In genomic region chr17:67685022-67685743, GRCm38 (mm10) we compare ENCODE assay signal across 28 mouse cellular contexts. TPM values are rescaled to one million over a fixed set of nuclear protein-coding genes. Genes with fewer than 3 reads are reported as not detected.
DNase-seq lines count a peak whose midpoint lies in the region; ATAC-seq lines count a peak whose summit lies in the region.
"Had no signal": no experiment of that assay in that cellular context is flagged by ENCODE, and none has a peak within 500 bp of the region (broad histone marks: within the 10 kb centered on the region; RNA-seq: fewer than 3 reads in every experiment).

No protein-coding gene starts in this region.

- no peaks in the 10 kb centered on the region for H3K36me3 ChIP-seq in hindbrain, embryonic 10.5 days
- no peaks in the 10 kb centered on the region for H3K36me3 ChIP-seq in hindbrain, embryonic 16.5 days (ENCODE audit: control insufficient read depth, insufficient read depth, low read length)
- no peaks in the 10 kb centered on the region for H3K36me3 ChIP-seq in midbrain, embryonic 14.5 days (ENCODE audit: control insufficient read depth, insufficient read depth, low read length)
- no peaks in the 10 kb centered on the region for H3K36me3 ChIP-seq in midbrain, embryonic 16.5 days (ENCODE audit: control insufficient read depth, insufficient read depth, low read length)
- H3K36me3 ChIP-seq in intestine, embryonic 15.5 days = no peaks in the 10 kb centered on the region
- H3K36me3 ChIP-seq: embryonic facial prominence, embryonic 15.5 days; G1E; hindbrain, embryonic 12.5 days; midbrain, embryonic 10.5 days; neural tube, embryonic 13.5 days had no signal

- no peak overlapping the region for H3K4me2 ChIP-seq in hindbrain, embryonic 16.5 days (ENCODE audit: low read length)
- H3K4me2 ChIP-seq in midbrain, embryonic 14.5 days (ENCODE audit: low read length) = no peak overlapping the region
- H3K4me2 ChIP-seq in midbrain, embryonic 16.5 days (ENCODE audit: low read length) = no peak overlapping the region
- H3K4me2 ChIP-seq in intestine, embryonic 15.5 days (replicated peaks) = peak overlapping the region; percentile 35
- H3K4me2 ChIP-seq: embryonic facial prominence, embryonic 15.5 days; heart, embryonic 11.5 days; hindbrain, embryonic 12.5 days; neural tube, embryonic 13.5 days had no signal

- H3K4me1 ChIP-seq in hindbrain, embryonic 10.5 days (replicated peaks) = peaks cover 43% of the 10 kb centered on the region
- H3K4me1 ChIP-seq in hindbrain, embryonic 16.5 days (ENCODE audit: control insufficient read depth, insufficient read depth, low read depth, low read length) = no peaks in the 10 kb centered on the region
- H3K4me1 ChIP-seq in midbrain, embryonic 14.5 days (ENCODE audit: control insufficient read depth, insufficient read depth, low read length) = no peaks in the 10 kb centered on the region
- H3K4me1 ChIP-seq in midbrain, embryonic 16.5 days (ENCODE audit: control insufficient read depth, insufficient read depth, low read length) = no peaks in the 10 kb centered on the region
- H3K4me1 ChIP-seq in intestine, embryonic 15.5 days (replicated peaks) = peaks cover 10% of the 10 kb centered on the region; the same call in 1 of the 2 replicates
- H3K4me1 ChIP-seq: embryonic facial prominence, embryonic 15.5 days had no signal

- H3K4me3 ChIP-seq in hindbrain, embryonic 10.5 days = no peak overlapping the region
- H3K4me3 ChIP-seq in hindbrain, embryonic 16.5 days (ENCODE audit: low read length) = no peak overlapping the region
- H3K4me3 ChIP-seq in midbrain, embryonic 14.5 days (replicated peaks; ENCODE audit: low read depth, low read length) = no peak overlapping the region
- H3K4me3 ChIP-seq in midbrain, embryonic 16.5 days (ENCODE audit: low read depth, low read length) = no peak overlapping the region
- no peak overlapping the region for H3K4me3 ChIP-seq in intestine, embryonic 15.5 days (replicated peaks)
- H3K4me3 ChIP-seq: embryonic facial prominence, embryonic 15.5 days; hindbrain, embryonic 12.5 days; midbrain, embryonic 10.5 days; neural tube, embryonic 13.5 days had no signal

- peak; percentile 48 for DNase-seq in hindbrain, embryonic 10.5 days (ENCODE audit: low spot score)
- peak; percentile 31 for DNase-seq in midbrain, embryonic 14.5 days
- DNase-seq in retina, postnatal 1 day = no peak
- DNase-seq: adrenal gland, postnatal 14 days; cerebellum, postnatal 25 days; heart, postnatal 10 days; kidney, adult 11 months; liver, postnatal 0 days; thymus, adult 18-20 months; thymus, postnatal 4 days had no signal

- H3K9ac ChIP-seq in hindbrain, embryonic 16.5 days (ENCODE audit: low read depth, low read length) = no peak overlapping the region
- H3K9ac ChIP-seq in midbrain, embryonic 14.5 days (replicated peaks; ENCODE audit: low read length) = no peak overlapping the region
- no peak overlapping the region for H3K9ac ChIP-seq in midbrain, embryonic 16.5 days (ENCODE audit: low read depth, low read length)
- H3K9ac ChIP-seq in intestine, embryonic 15.5 days = no peak overlapping the region
- H3K9ac ChIP-seq: embryonic facial prominence, embryonic 15.5 days; hindbrain, embryonic 12.5 days; liver, postnatal 0 days; neural tube, embryonic 13.5 days had no signal

- ATAC-seq in hindbrain, embryonic 16.5 days = no peak
- ATAC-seq in midbrain, embryonic 14.5 days (ENCODE audit: low FRiP score, low TSS enrichment) = no peak
- ATAC-seq in midbrain, embryonic 16.5 days = no peak
- ATAC-seq in intestine, embryonic 15.5 days = peak; percentile 76
- no peak for ATAC-seq in megakaryocyte-erythroid progenitor cell, adult 5-6 weeks (replicated peaks; ENCODE audit: low FRiP score, low TSS enrichment, poor library complexity, severe bottlenecking)
- ATAC-seq in inflammation-experienced regulatory T-cells, adult 6 months = no peak
- ATAC-seq: activated CD4-positive, CD25-positive, alpha-beta regulatory T cell, adult 4 months; liver, postnatal 0 days had no signal

- H3K27me3 ChIP-seq in hindbrain, embryonic 10.5 days (ENCODE audit: insufficient read depth, poor library complexity, severe bottlenecking) = no peaks in the 10 kb centered on the region
- no peaks in the 10 kb centered on the region for H3K27me3 ChIP-seq in hindbrain, embryonic 16.5 days (replicated peaks; ENCODE audit: control insufficient read depth, insufficient read depth, low read length)
- H3K27me3 ChIP-seq in midbrain, embryonic 14.5 days (ENCODE audit: control insufficient read depth, insufficient read depth, low read length) = no peaks in the 10 kb centered on the region
- no peaks in the 10 kb centered on the region for H3K27me3 ChIP-seq in midbrain, embryonic 16.5 days (ENCODE audit: control insufficient read depth, insufficient read depth, low read depth, low read length)
- no peaks in the 10 kb centered on the region for H3K27me3 ChIP-seq in intestine, embryonic 15.5 days (replicated peaks)
- H3K27me3 ChIP-seq: embryonic facial prominence, embryonic 15.5 days; hindbrain, embryonic 12.5 days; neural tube, embryonic 13.5 days had no signal

- H3K9me3 ChIP-seq in hindbrain, embryonic 10.5 days = no peaks in the 10 kb centered on the region
- H3K9me3 ChIP-seq in hindbrain, embryonic 16.5 days (ENCODE audit: control insufficient read depth, low read length) = no peaks in the 10 kb centered on the region
- no peaks in the 10 kb centered on the region for H3K9me3 ChIP-seq in midbrain, embryonic 14.5 days (ENCODE audit: control insufficient read depth, low read length)
- no peaks in the 10 kb centered on the region for H3K9me3 ChIP-seq in midbrain, embryonic 16.5 days (replicated peaks; ENCODE audit: control insufficient read depth, low read length, poor library complexity, severe bottlenecking)
- H3K9me3 ChIP-seq in intestine, embryonic 15.5 days = no peaks in the 10 kb centered on the region
- H3K9me3 ChIP-seq: embryonic facial prominence, embryonic 15.5 days; hindbrain, embryonic 12.5 days; midbrain, embryonic 10.5 days; neural tube, embryonic 13.5 days had no signal

- H3K27ac ChIP-seq in hindbrain, embryonic 10.5 days = no peak overlapping the region
- H3K27ac ChIP-seq in hindbrain, embryonic 16.5 days (ENCODE audit: low read depth, low read length) = no peak overlapping the region
- H3K27ac ChIP-seq in midbrain, embryonic 14.5 days (replicated peaks; ENCODE audit: low read depth, low read length) = no peak overlapping the region
- H3K27ac ChIP-seq in midbrain, embryonic 16.5 days (ENCODE audit: low read length) = no peak overlapping the region
- H3K27ac ChIP-seq in intestine, embryonic 15.5 days = 0 out of 2 replicates have a peak overlapping the region, but pooled peaks have one; percentile 5
- H3K27ac ChIP-seq: embryonic facial prominence, embryonic 15.5 days; hindbrain, embryonic 12.5 days; midbrain, embryonic 10.5 days; neural tube, embryonic 13.5 days had no signal

- 54% methylated on average over 14 of the region's 14 CpGs for WGBS in hindbrain, embryonic 10.5 days
- 71% methylated on average over 14 of the region's 14 CpGs for WGBS in hindbrain, embryonic 16.5 days
- WGBS in midbrain, embryonic 14.5 days = 26% methylated on average over 14 of the region's 14 CpGs
- 30% methylated on average over 14 of the region's 14 CpGs for WGBS in midbrain, embryonic 16.5 days
- 21% methylated on average over 14 of the region's 14 CpGs for whole genome bisulfite sequencing in intestine, embryonic 15.5 days

RNA-seq across cellular contexts. Expression of gene Lama1, which starts 11.9 kb away (rescaled TPM):
- 19.1 and 25.8 TPM in 2 replicates for polyA plus RNA-seq in hindbrain, embryonic 10.5 days (2016; fragmentation: Nextera tagmentation; extraction: Ambion mirVana)
- 6.0 and 8.9 TPM in 2 replicates for polyA plus RNA-seq in hindbrain, embryonic 16.5 days (2015; fragmentation: Nextera tagmentation; extraction: Ambion mirVana)
- 3.2 and 10.1 TPM in 2 replicates for polyA plus RNA-seq in midbrain, embryonic 14.5 days (2014; fragmentation: Nextera tagmentation; extraction: Ambion mirVana)
- polyA plus RNA-seq in midbrain, embryonic 16.5 days (2015; fragmentation: Nextera tagmentation; extraction: Ambion mirVana) = 5.4 and 5.6 TPM in 2 replicates
- 2.8 and 3.0 TPM in 2 replicates for polyA plus RNA-seq in intestine, embryonic 15.5 days (2015; fragmentation: Nextera tagmentation; extraction: Ambion mirVana)
- total RNA-seq in megakaryocyte-erythroid progenitor cell, adult 5-6 weeks (2014; fragmentation: Nextera tagmentation) = not detected in 2 replicates
- total RNA-seq in megakaryocyte-erythroid progenitor cell, adult 5-6 weeks (2017) = not detected in 2 replicates
- not detected for polyA plus RNA-seq in inflammation-experienced regulatory T-cells, adult 6 months (2017; shearing (Covaris generic))
- total RNA-seq: granulocyte monocyte progenitor cell, adult 5-6 weeks had no signal
- polyA plus RNA-seq: activated CD4-positive, CD25-positive, alpha-beta regulatory T cell, adult 4 months; G1E had no signal

RNA-seq across cellular contexts. Expression of gene Lrrc30, which starts 52.7 kb away (rescaled TPM):
- not detected in 2 replicates for polyA plus RNA-seq in hindbrain, embryonic 10.5 days (2016; fragmentation: Nextera tagmentation; extraction: Ambion mirVana)
- polyA plus RNA-seq in hindbrain, embryonic 16.5 days (2015; fragmentation: Nextera tagmentation; extraction: Ambion mirVana) = not detected in 2 replicates
- not detected in 2 replicates for polyA plus RNA-seq in midbrain, embryonic 14.5 days (2014; fragmentation: Nextera tagmentation; extraction: Ambion mirVana)
- not detected in 2 replicates for polyA plus RNA-seq in midbrain, embryonic 16.5 days (2015; fragmentation: Nextera tagmentation; extraction: Ambion mirVana)
- not detected in 2 replicates for polyA plus RNA-seq in intestine, embryonic 15.5 days (2015; fragmentation: Nextera tagmentation; extraction: Ambion mirVana)
- not detected in 2 replicates for total RNA-seq in megakaryocyte-erythroid progenitor cell, adult 5-6 weeks (2014; fragmentation: Nextera tagmentation)
- not detected in 2 replicates for total RNA-seq in megakaryocyte-erythroid progenitor cell, adult 5-6 weeks (2017)
- not detected for polyA plus RNA-seq in inflammation-experienced regulatory T-cells, adult 6 months (2017; shearing (Covaris generic))
- total RNA-seq: G1E; granulocyte monocyte progenitor cell, adult 5-6 weeks; layer of hippocampus, postnatal 25 days; left cerebral cortex, postnatal 25 days had no signal
- polyA plus RNA-seq: activated CD4-positive, CD25-positive, alpha-beta regulatory T cell, adult 4 months; brain, embryonic 14.5 days; frontal cortex, adult 2 months; G1E; heart, embryonic 11.5 days; hindbrain, embryonic 12.5 days; liver, postnatal 0 days; midbrain, embryonic 10.5 days; neural tube, embryonic 13.5 days; small intestine, adult 2 months had no signal
